Mouse (Mus musculus) frontal cortex, postnatal 36 days (tissue): ENCODE measurements around the gene Anp32b.

ENCODE experiments used
- DNase-seq, 2 experiments: peaks; one replicate each; pipeline ENCODE4 v3.0.0; 2022; ENCODE audit warnings: low spot score in 2 of 2

Gene Anp32b

GRCm38 (mm10) chr4:46450519-46451131 is at the start of gene Anp32b:
Gene Anp32b, plus strand, starts transcription at chr4:46450902.
- DNase-seq, result peak; percentile 91 to 94

- DNase-seq, result no peak
These were observed 46.5 kb upstream of the Anp32b start for GRCm38 (mm10) chr4:46404042-46404795.

GRCm38 (mm10) chr4:46406966-46407703 is 43.6 kb upstream of the Anp32b start:
- no peak for DNase-seq

GRCm38 (mm10) chr4:46410677-46411076 is 40.0 kb upstream of the Anp32b start:
- no peak for DNase-seq

GRCm38 (mm10) chr4:46411489-46411888 is 39.2 kb upstream of the Anp32b start:
- DNase-seq, result no peak

GRCm38 (mm10) chr4:46412113-46412512 is 38.6 kb upstream of the Anp32b start:
- no peak for DNase-seq

GRCm38 (mm10) chr4:46413406-46413805 is 37.3 kb upstream of the Anp32b start, which contains the start of gene Hemgn:
Gene Hemgn, minus strand, starts transcription at chr4:46413506.
- no peak for DNase-seq

- DNase-seq, result no peak
These were observed 33.2 kb upstream of the Anp32b start for GRCm38 (mm10) chr4:46417491-46417890.

- no peak for DNase-seq
These were observed 31.9 kb upstream of the Anp32b start for GRCm38 (mm10) chr4:46418851-46419250.

- DNase-seq, result no peak
These were observed 28.1 kb upstream of the Anp32b start for GRCm38 (mm10) chr4:46422625-46423024.

GRCm38 (mm10) chr4:46428903-46429499 is 21.7 kb upstream of the Anp32b start:
- DNase-seq, result peak in 1 of 2 experiments; percentile 5

- DNase-seq, result no peak
These were observed 18.2 kb upstream of the Anp32b start for GRCm38 (mm10) chr4:46432339-46433036.

GRCm38 (mm10) chr4:46442501-46442900 is 8.2 kb upstream of the Anp32b start:
- no peak for DNase-seq

GRCm38 (mm10) chr4:46445237-46445945 is 5.3 kb upstream of the Anp32b start:
- DNase-seq, result no peak

- no peak for DNase-seq
These were observed 3.2 kb upstream of the Anp32b start for GRCm38 (mm10) chr4:46447461-46447860.

- DNase-seq, result no peak
These were observed 1.8 kb upstream of the Anp32b start for GRCm38 (mm10) chr4:46448886-46449285.

- DNase-seq, result no peak
These were observed 633 bp upstream of the Anp32b start for GRCm38 (mm10) chr4:46450020-46450518.

GRCm38 (mm10) chr4:46451240-46451757 is 597 bp downstream of the Anp32b start:
- DNase-seq, result peak; percentile 72 to 73

- DNase-seq, result peak; percentile 69 to 70
These were observed 1.2 kb downstream of the Anp32b start for GRCm38 (mm10) chr4:46451758-46452480.

GRCm38 (mm10) chr4:46452481-46452850 is 1.8 kb downstream of the Anp32b start:
- peak; percentile 33 to 37 for DNase-seq
